Mouse (Mus musculus): ENCODE measurements at regions not wholly inside any gene's neighbourhood (a gene's known extent, or its start where the extent isn't known, plus 50 kb on each side); places are given as distances from the start of the nearest gene placed in this dataset.

- peak in 1 of 2 experiments; percentile 9 for DNase-seq (ENCODE audit: low spot score in 2 of 2)
Observed at GRCm38 (mm10) chr5:116776450-116776849, 184.8 kb upstream of the Srrm4 start.

- no peak for DNase-seq (ENCODE audit: low spot score in 2 of 2)
Observed at GRCm38 (mm10) chr5:116766261-116766660, 174.6 kb upstream of the Srrm4 start.

GRCm38 (mm10) chr5:116761323-116761722 is 169.7 kb upstream of the Srrm4 start:
- no peak for DNase-seq (ENCODE audit: low spot score in 2 of 2)

DNA sequence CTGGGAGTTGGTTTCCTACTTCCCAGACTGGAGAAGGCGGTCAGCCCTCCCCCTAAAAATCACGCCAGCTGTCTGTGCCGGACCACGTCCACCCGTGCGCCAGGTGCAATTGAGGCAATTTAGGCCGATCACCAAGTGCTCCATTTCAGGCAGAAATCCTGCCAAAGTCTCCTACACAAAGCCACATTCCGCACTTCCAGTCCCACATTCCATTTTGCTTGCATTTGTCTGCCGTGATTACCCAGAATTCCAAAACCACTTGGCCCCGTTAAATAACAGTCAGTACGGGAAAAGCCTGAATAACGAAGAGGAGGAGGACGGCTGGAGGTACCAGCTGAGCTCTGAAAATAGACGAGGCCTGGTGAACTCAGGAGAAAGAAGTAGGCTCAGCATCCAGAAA is 167.1 kb upstream of the Srrm4 start:
- DNase-seq (ENCODE audit: low spot score in 2 of 2), result peak in 1 of 2 experiments; percentile 5

DNA sequence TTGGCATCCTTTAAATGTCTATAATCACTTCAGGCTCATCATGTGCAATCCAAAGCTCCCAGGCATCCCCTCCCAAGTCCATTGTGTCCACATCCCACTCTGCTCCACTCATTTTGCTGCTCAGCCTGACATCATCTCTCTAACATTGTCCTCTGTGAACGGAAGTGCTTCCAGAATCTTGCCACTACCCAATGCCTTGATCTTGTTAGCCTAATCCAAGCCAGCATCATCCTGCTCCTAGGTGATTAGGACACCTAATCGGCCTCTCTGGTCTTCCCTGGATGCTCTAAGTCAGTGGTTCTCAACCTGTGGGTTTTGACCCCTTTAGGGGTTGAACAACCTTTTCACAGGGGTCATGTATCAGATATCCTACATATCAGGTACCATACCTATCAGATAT is 161.3 kb upstream of the Srrm4 start:
- DNase-seq (ENCODE audit: low spot score in 2 of 2), result no peak

DNA sequence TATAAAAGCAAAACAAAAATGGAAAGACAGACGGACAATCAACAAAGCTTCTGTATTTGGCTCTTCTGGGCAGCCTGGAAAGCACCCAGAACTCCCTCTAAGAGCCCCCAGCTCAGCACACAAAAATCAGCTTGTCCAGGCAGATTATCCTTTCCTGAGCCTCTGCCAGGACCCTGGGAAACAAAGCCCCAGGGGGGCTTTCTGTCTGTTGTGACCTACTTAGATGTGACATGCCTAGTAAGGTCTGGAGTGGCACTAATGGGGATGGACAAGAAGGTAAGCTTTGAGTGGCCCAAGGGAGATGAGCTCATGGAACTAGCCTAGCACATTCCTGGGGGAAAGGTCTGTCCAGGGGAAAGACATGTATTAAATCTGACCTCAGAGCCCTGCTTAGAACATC is 160.5 kb upstream of the Srrm4 start:
- DNase-seq (ENCODE audit: low spot score in 2 of 2), result no peak

GRCm38 (mm10) chr5:116745776-116746175 is 154.2 kb upstream of the Srrm4 start:
- no peak for DNase-seq (ENCODE audit: low spot score in 2 of 2)

DNA sequence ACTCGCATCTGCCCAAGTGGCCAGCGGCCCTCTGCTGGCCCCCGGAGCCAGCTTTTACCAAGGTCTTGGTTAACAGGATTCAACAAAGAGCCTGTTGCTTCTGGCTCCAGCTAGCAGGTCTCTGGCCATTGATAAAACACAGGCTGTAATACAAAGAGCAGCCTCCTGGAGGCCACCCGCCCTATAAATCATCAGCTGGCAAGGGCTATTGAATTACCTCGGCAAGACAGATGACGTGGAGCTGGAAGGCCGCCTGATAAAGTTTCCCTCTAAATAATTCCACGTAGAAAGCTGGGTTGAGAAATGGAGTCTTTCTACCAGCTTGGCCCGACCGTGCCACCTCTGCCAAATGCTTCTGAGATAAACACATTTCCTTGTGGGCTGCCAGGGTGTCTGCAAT is 152.8 kb upstream of the Srrm4 start:
- no peak for DNase-seq (ENCODE audit: low spot score in 2 of 2)

- DNase-seq (ENCODE audit: low spot score in 2 of 2), result no peak
Observed at GRCm38 (mm10) chr5:116735622-116736021, 144.0 kb upstream of the Srrm4 start.

DNA sequence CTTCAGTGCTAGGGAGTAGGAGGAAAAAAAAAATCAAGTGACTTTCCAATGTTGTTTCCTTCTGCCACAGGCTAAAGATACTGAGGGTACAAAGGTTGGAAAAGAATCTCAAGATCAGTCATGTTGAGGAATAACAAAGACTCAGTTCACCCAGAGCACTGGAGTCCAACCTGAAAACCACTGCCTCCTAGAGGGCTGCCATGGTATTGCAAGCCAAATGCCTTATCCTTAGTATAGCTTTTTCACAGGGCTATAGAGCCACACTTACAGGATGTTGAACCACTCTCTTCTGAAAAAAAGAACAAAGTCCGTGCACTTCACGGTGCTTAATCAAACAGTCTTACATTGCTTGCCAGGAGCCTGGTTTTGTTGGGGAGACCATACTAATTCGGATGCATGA is 139.9 kb upstream of the Srrm4 start:
- DNase-seq (ENCODE audit: low spot score in 2 of 2), result no peak

- DNase-seq (ENCODE audit: low spot score in 2 of 2), result no peak
Observed at GRCm38 (mm10) chr5:116719200-116719599, 127.6 kb upstream of the Srrm4 start.

- DNase-seq (ENCODE audit: low spot score in 2 of 2), result no peak
Observed at GRCm38 (mm10) chr5:116714256-116714655, 122.6 kb upstream of the Srrm4 start.

DNA sequence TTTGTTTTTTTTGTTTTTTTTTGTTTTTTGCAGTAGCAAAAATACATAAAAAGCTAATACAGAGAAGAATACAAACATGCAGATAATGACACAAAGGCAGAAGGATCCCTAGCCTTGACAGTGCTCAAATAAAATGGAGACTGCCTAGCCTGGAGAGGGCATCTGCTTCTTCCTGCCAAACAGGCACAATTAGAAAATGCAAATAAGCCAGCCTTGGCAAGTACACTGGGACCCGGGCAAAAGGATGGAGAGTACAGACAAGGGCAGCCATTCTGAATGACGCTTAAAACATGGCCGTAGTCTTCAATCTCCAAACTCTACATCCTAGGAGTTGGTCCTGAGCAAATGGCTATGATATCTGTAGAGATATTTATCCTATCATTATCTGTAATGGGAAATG is 120.4 kb upstream of the Srrm4 start:
- no peak for DNase-seq (ENCODE audit: low spot score in 2 of 2)

GRCm38 (mm10) chr5:116708505-116708904 is 116.9 kb upstream of the Srrm4 start:
- no peak for DNase-seq (ENCODE audit: low spot score in 2 of 2)

GRCm38 (mm10) chr5:116662466-116662865 is 70.8 kb upstream of the Srrm4 start:
- DNase-seq (ENCODE audit: low spot score in 2 of 2), result no peak

DNA sequence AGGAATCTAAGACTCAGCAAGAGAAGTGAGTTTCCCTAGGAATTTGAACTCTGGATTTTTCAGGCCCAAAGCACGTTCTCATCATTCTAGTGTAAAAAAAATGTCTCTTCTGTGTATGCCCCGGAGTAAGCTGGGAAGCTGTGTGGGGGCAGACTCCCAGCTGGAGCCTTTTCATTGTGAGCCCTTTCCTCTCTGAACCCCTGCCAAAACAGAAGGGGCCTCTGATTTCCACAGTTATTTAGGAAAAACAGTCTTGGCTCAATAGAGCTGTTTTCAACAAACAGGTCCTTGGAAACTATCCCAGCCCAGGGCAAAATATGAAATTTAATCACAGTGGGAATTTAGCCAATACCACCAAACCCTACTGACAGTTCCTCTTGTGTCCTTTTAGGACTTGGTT is 70.2 kb upstream of the Srrm4 start:
- no peak for DNase-seq (ENCODE audit: low spot score in 2 of 2)

DNA sequence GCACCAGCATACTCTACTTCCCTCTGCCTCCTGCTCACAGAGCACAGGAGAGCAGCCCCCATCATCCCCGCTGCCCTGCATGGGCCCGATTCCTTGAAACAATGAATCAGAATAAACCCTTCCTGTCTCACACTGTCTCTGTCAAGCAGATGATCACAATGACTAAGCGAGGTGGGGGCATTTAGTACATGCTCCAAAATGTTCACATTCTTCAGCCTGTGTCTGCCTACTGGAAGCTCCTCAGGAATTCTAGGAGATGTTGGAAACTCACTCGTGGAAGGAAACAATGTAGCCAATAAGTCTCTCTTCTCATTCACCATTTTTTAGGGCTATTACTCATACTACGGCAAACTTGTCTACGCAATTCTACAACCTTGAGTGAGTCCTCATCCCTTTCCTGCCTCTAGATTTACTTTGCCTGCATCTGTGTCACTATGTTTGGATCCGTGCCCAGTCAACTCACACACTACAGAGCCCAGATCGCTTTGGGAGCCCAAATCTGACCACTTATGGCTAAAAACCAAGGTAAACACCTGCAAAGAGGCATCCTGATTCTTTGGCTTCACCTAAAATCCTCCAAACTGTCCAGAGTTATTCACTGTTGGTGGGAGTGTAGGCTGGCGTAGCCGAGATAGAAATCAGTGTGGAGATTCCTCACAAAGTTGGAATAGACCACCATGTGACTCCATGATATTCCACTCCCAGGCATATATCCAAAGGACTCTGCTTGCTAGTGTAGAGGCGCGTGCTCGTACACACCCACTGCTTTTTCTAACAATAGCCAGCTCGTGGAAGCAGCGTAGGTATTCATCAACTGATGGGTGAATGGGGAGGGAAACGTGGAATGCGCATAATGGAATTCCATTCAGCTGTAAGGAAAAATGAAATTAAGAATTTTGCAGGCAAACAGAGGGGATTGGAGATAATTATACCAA is 63.1 kb upstream of the Srrm4 start:
- no peak for DNase-seq (ENCODE audit: low spot score in 2 of 2)
